Mouse (Mus musculus): ENCODE results near the gene Wnt4. TPM values are rescaled to one million over a fixed set of nuclear protein-coding genes. Genes with fewer than 3 reads are reported as not detected.

Wnt4 gene
- total and polyA plus RNA-seq, 3 experiments = not detected

- TF ChIP-seq CHD1 (IDR thresholded peaks at IDR 0.05; ENCODE audit: low read depth, low read length) = no peak
- TF ChIP-seq TCF12 (IDR thresholded peaks at IDR 0.05; ENCODE audit: low read depth, low read length) = no peak
- no peak for TF ChIP-seq MYC (IDR thresholded peaks at IDR 0.05; ENCODE audit: low read depth, low read length)
- no peak for TF ChIP-seq ETS1 (IDR thresholded peaks at IDR 0.05; ENCODE audit: low read depth, low read length)
- TF ChIP-seq GATA1 (IDR thresholded peaks at IDR 0.05; ENCODE audit: low read depth, low read length) = no peak
- TF ChIP-seq SMC3 (IDR thresholded peaks at IDR 0.05; ENCODE audit: low read depth, low read length) = no peak
- TF ChIP-seq MAFK (IDR thresholded peaks at IDR 0.05; ENCODE audit: borderline replicate concordance, low read depth, low read length) = no peak
- TF ChIP-seq HCFC1 (IDR thresholded peaks at IDR 0.05; ENCODE audit: low read depth, low read length) = no peak
- TF ChIP-seq USF2 (IDR thresholded peaks at IDR 0.05; ENCODE audit: borderline replicate concordance in 1 of 2, insufficient read depth in 1 of 2, low read depth in 1 of 2, low read length in 2 of 2) = no peak
- TF ChIP-seq KAT2A (conservative IDR thresholded peaks at IDR 0.05; ENCODE audit: low read depth, low read length) = no peak
- TF ChIP-seq TBP (IDR thresholded peaks at IDR 0.05; ENCODE audit: low read depth, low read length) = no peak
- no peak for TF ChIP-seq RAD21 (IDR thresholded peaks at IDR 0.05; ENCODE audit: low read depth, low read length)
- no peak for TF ChIP-seq UBTF (IDR thresholded peaks at IDR 0.05; ENCODE audit: borderline replicate concordance, insufficient read depth, low read depth, low read length)
- no peak for TF ChIP-seq SIN3A (IDR thresholded peaks at IDR 0.05; ENCODE audit: low read length)
- TF ChIP-seq ZMIZ1 (IDR thresholded peaks at IDR 0.05; ENCODE audit: low read depth, low read length) = no peak
- TF ChIP-seq MXI1 (IDR thresholded peaks at IDR 0.05; ENCODE audit: low read depth, low read length) = no peak
- TF ChIP-seq NRF1 (IDR thresholded peaks at IDR 0.05; ENCODE audit: insufficient read depth, low read depth, low read length, poor library complexity, severe bottlenecking) = no peak
- TF ChIP-seq ELF1 (IDR thresholded peaks at IDR 0.05; ENCODE audit: low read depth, low read length) = no peak
- no peak for TF ChIP-seq GABPA (IDR thresholded peaks at IDR 0.05; ENCODE audit: low read depth, low read length)
- no peak for TF ChIP-seq MAZ (IDR thresholded peaks at IDR 0.05; ENCODE audit: low read depth, low read length)
- Histone ChIP-seq H3K79me2 (ENCODE audit: control insufficient read depth, insufficient read depth, low read length, poor library complexity) (no peaks in the 10 kb centered on the region), H3K9ac (ENCODE audit: control insufficient read depth, low read depth, low read length, poor library complexity, severe bottlenecking) (no peak overlapping the region), H3K27ac (ENCODE audit: control insufficient read depth, low read depth, low read length) (no peak overlapping the region), H3K9me3 (replicated peaks; ENCODE audit: insufficient read depth, low read length) (no peaks in the 10 kb centered on the region), H3K4me3 (ENCODE audit: control insufficient read depth in 1 of 2, insufficient read depth in 1 of 2, low read depth in 2 of 2, low read length in 2 of 2) (no peak overlapping the region), H3K36me3 (ENCODE audit: control insufficient read depth in 1 of 2, insufficient read depth in 2 of 2, low read length in 2 of 2) (no peaks in the 10 kb centered on the region), H3K27me3 (ENCODE audit: control insufficient read depth in 1 of 2, insufficient read depth in 2 of 2, low read length in 2 of 2) (no peaks in the 10 kb centered on the region), H3K4me1 (ENCODE audit: control insufficient read depth in 1 of 2, insufficient read depth in 2 of 2, low read length in 2 of 2) (no peaks in the 10 kb centered on the region)
- DNase-seq (ENCODE audit: low read depth, low spot score) = no peak
Observed at GRCm38 (mm10) chr4:137306577-137306888, 29.2 kb downstream of the Wnt4 start.

GRCm38 (mm10) chr4:137306991-137307706 is 29.9 kb downstream of the Wnt4 start:
- no peaks in the 10 kb centered on the region for H3K4me1 ChIP-seq (ENCODE audit: control insufficient read depth in 1 of 2, insufficient read depth in 2 of 2, low read length in 2 of 2)
- DNase-seq (ENCODE audit: low read depth, low spot score) = no peak
- no peak overlapping the region for H3K4me3 ChIP-seq (ENCODE audit: control insufficient read depth in 1 of 2, insufficient read depth in 1 of 2, low read depth in 2 of 2, low read length in 2 of 2)
- H3K27ac ChIP-seq (ENCODE audit: control insufficient read depth, low read depth, low read length) = no peak overlapping the region
- TF ChIP-seq GABPA (IDR thresholded peaks at IDR 0.05; ENCODE audit: low read depth, low read length) (no peak), ZC3H11A (IDR thresholded peaks at IDR 0.05; ENCODE audit: low read depth, low read length) (no peak), CHD2 (IDR thresholded peaks at IDR 0.05; ENCODE audit: low read length) (no peak), USF2 (IDR thresholded peaks at IDR 0.05; ENCODE audit: borderline replicate concordance in 1 of 2, insufficient read depth in 1 of 2, low read depth in 1 of 2, low read length in 2 of 2) (no peak), ETS1 (IDR thresholded peaks at IDR 0.05; ENCODE audit: low read depth, low read length) (no peak), UBTF (IDR thresholded peaks at IDR 0.05; ENCODE audit: borderline replicate concordance, insufficient read depth, low read depth, low read length) (no peak), TAL1 (IDR thresholded peaks at IDR 0.05; ENCODE audit: low read length) (no peak)
- H3K79me2 ChIP-seq (ENCODE audit: control insufficient read depth, insufficient read depth, low read length, poor library complexity) = no peaks in the 10 kb centered on the region
- H3K36me3 ChIP-seq (ENCODE audit: control insufficient read depth in 1 of 2, insufficient read depth in 2 of 2, low read length in 2 of 2) = no peaks in the 10 kb centered on the region
- no peaks in the 10 kb centered on the region for H3K27me3 ChIP-seq (ENCODE audit: control insufficient read depth in 1 of 2, insufficient read depth in 2 of 2, low read length in 2 of 2)
- no peak overlapping the region for H3K9ac ChIP-seq (ENCODE audit: control insufficient read depth, low read depth, low read length, poor library complexity, severe bottlenecking)
- no peaks in the 10 kb centered on the region for H3K9me3 ChIP-seq (replicated peaks; ENCODE audit: insufficient read depth, low read length)

Data from MEL (cell line).